Mouse (Mus musculus): ENCODE data around the gene Stk39. TPM values are rescaled to one million over a fixed set of nuclear protein-coding genes. Genes with fewer than 3 reads are reported as not detected.

The Stk39 gene
- polyA plus RNA-seq, 1 experiment from 2014 or later = 27.7 TPM

DNA sequence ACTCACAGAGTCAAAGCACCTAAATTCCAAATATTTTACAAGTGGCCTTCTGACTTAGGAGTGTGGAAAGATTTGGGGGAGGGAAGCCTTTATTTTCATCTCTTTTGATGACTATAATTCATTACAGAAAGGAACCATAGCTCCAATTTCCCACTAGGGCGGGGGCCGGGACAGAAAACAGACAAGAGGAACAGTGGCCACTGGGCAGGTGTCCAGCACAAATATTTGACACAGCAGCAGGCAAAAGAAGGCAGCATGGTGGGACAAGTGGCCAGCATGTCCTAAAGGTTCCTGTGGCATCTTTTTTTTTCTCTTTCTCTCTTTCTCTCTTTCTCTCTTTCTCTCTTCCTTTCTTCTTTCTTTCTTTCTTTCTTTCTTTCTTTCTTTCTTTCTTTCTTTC, 154.6 kb downstream of the Stk39 start:
- WGBS = 63% methylated on average over 2 of the region's 2 CpGs
- Histone ChIP-seq H3K27me3 (no peaks in the 10 kb centered on the region), H3K36me3 (ENCODE audit: poor library complexity, severe bottlenecking) (peaks cover 3% of the 10 kb centered on the region; the same call in 1 of the 2 replicates), H3K27ac (no peak overlapping the region), H3K9ac (no peak overlapping the region), H3K4me2 (no peak overlapping the region), H3K9me3 (replicated peaks) (no peaks in the 10 kb centered on the region), H3K4me3 (no peak overlapping the region), H3K4me1 (peaks cover 32% of the 10 kb centered on the region)
- ATAC-seq = no peak

DNA sequence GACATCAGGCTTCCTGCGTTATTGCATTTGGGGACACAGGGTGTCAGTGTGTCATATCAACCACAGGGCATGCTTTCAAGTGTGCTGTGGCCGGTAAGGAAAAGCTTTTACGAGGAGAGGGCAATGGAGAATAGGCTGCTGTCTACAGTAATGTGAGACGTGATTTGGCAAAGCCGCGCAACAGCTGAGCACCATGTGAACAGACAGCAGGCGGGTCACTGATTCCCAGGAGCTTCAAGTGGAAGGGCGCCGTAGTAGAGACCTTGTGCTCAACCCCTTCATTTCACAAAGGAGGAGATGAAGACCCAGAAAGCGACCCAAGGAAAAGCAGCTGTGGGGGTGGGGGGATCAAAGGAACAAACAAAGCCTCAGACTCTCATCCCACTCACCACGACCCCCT, 156.8 kb downstream of the Stk39 start:
- ATAC-seq = peak; percentile 49; the same call in 1 of the 2 replicates
- 66% methylated on average over 11 of the region's 11 CpGs for WGBS

GRCm38 (mm10) chr2:68310121-68310520, 161.9 kb downstream of the Stk39 start:
- H3K4me3 ChIP-seq = no peak overlapping the region
- H3K4me1 ChIP-seq = no peaks in the 10 kb centered on the region
- H3K27ac ChIP-seq = no peak overlapping the region
- H3K4me2 ChIP-seq = no peak overlapping the region
- H3K36me3 ChIP-seq (ENCODE audit: poor library complexity, severe bottlenecking) = peaks cover 28% of the 10 kb centered on the region
- H3K27me3 ChIP-seq = no peaks in the 10 kb centered on the region
- H3K9me3 ChIP-seq (replicated peaks) = no peaks in the 10 kb centered on the region
- 89% methylated on average over 3 of the region's 3 CpGs for WGBS
- no peak for ATAC-seq
- H3K9ac ChIP-seq = no peak overlapping the region

More for the DNA sequence above, 156.8 kb downstream of the Stk39 start:
- Histone ChIP-seq H3K27me3 (no peaks in the 10 kb centered on the region), H3K4me3 (no peak overlapping the region), H3K27ac (no peak overlapping the region), H3K9ac (no peak overlapping the region), H3K4me2 (no peak overlapping the region), H3K4me1 (peaks cover 17% of the 10 kb centered on the region), H3K36me3 (ENCODE audit: poor library complexity, severe bottlenecking) (peaks cover 4% of the 10 kb centered on the region), H3K9me3 (replicated peaks) (no peaks in the 10 kb centered on the region)

DNA sequence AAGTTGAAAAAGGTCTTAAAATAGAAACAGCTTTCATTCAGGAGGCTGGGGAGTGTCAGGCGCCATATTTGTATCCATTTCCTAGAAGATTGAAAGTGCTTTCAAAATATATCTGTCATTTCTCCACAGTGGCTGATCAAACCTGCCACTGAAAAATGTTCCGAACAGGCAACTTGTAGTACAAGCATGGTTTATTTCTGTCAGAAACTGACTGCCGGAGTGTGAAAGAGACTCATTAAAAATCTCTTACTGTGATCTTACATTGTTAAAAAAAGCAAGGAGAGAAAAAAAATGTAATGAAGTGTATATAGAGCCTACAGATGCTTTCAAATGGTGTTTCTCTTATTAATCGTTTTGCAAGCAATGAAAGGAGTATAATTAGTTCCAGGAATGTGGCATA, 165.5 kb downstream of the Stk39 start:
- H3K27me3 ChIP-seq = no peaks in the 10 kb centered on the region
- no peak overlapping the region for H3K9ac ChIP-seq
- H3K4me2 ChIP-seq = no peak overlapping the region
- H3K4me1 ChIP-seq = peaks cover 11% of the 10 kb centered on the region
- peaks cover 27% of the 10 kb centered on the region for H3K36me3 ChIP-seq (ENCODE audit: poor library complexity, severe bottlenecking)
- no peaks in the 10 kb centered on the region for H3K9me3 ChIP-seq (replicated peaks)
- H3K4me3 ChIP-seq = no peak overlapping the region
- 45% methylated on average over 4 of the region's 4 CpGs for WGBS
- H3K27ac ChIP-seq = no peak overlapping the region
- no peak for ATAC-seq

DNA sequence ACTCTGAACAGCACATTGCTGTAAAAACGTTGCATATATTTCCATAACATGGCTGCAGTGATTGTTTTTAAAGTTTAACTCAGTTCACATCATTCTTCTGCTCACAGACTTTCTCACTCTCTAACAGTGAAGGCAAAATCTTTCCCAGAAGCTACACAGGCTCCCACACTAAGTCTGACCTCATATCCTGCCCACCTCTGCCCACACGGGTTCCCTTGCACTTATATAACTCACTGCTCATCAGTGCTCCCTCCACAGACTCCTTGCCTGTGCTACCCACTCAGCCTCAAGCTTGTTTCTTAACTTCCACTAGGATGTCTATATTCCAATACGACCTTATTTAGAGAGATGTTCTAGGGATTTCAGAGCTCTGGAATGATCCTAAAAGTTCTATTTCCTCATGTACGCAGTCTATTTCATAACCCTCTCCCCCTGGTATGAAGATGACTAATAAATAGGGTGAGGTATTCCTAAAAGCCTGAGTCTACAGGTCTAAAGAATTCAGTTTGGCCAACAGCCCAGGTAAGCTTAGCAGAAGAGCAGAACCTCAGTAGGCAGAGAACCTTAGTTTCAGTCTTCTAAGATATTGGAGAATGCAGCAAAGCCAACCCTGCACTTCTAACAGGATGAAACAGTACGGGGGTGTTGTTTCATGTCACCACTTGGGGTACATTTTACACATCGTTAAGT, 167.2 kb downstream of the Stk39 start:
- Histone ChIP-seq H3K4me1 (peaks cover 18% of the 10 kb centered on the region), H3K4me2 (no peak overlapping the region), H3K36me3 (ENCODE audit: poor library complexity, severe bottlenecking) (peaks cover 23% of the 10 kb centered on the region), H3K9me3 (replicated peaks) (no peaks in the 10 kb centered on the region), H3K4me3 (no peak overlapping the region), H3K27me3 (no peaks in the 10 kb centered on the region), H3K27ac (no peak overlapping the region), H3K9ac (no peak overlapping the region)
- no peak for ATAC-seq
- WGBS = 91% methylated on average over 6 of the region's 6 CpGs

DNA sequence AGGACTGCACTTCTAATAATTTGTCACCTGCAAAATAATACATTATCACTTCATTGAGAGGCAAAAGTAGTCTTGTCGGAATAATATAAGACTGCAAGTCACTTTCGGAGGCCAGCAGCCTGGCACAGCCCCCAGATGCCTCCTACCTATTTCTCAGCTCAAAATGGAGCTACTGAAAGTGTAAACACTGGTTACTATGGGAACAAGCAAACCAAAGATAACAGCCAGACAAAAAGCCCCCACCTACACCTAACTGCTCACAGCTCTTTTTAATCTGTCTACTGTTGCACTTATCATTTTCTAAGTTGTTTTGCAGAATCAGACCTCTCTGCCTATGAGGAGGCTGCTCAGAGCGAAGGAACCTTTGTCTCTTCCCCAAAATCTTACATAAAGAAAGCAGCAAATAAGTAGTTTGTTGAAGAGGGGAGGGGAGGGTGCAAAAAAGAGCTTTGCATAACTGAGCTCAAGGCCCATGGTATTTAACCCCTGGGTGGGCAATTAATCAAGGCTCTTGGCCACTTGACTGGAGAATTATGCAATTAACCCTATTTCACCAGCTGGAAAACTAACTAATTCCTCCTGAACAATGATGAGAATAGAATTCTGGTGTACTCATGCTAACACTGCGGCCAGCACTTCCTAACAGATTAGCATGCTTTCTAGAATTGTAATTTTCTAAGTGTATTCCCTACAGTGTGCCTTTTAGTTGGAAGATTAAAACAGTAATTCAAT, 170.1 kb downstream of the Stk39 start:
- no peak overlapping the region for H3K4me3 ChIP-seq
- peaks cover 29% of the 10 kb centered on the region for H3K36me3 ChIP-seq (ENCODE audit: poor library complexity, severe bottlenecking)
- no peak overlapping the region for H3K27ac ChIP-seq
- no peak overlapping the region for H3K4me2 ChIP-seq
- 30% methylated on average over 4 of the region's 4 CpGs for WGBS
- H3K4me1 ChIP-seq = peaks cover 18% of the 10 kb centered on the region
- no peaks in the 10 kb centered on the region for H3K27me3 ChIP-seq
- H3K9ac ChIP-seq = no peak overlapping the region
- ATAC-seq = peak; percentile 74
- no peaks in the 10 kb centered on the region for H3K9me3 ChIP-seq (replicated peaks)

DNA sequence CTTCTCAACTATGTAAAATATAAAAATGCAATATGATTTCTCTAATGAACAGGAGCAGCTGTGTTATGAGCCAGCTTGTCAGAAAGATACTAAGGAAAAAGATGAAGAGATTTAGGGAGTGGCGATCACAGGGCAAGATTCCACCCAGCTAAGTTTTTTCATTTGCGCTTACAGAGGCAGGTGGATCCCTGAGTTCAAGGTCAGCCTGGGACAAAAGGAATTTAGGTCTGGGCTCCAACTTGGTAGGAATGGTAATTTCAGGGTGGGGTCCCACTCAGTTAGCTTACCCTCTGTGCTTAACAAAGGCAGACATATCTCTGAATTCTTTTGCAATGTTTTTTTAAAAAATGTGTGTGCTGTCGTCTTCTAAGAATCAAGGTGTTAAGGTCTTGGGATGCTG, 173.7 kb downstream of the Stk39 start:
- peaks cover 18% of the 10 kb centered on the region for H3K4me1 ChIP-seq
- H3K9ac ChIP-seq = no peak overlapping the region
- no peaks in the 10 kb centered on the region for H3K27me3 ChIP-seq
- ATAC-seq = no peak
- 94% methylated on average over 3 of the region's 3 CpGs for WGBS
- H3K4me3 ChIP-seq = no peak overlapping the region
- peaks cover 18% of the 10 kb centered on the region; the same call in 1 of the 2 replicates for H3K36me3 ChIP-seq (ENCODE audit: poor library complexity, severe bottlenecking)
- no peak overlapping the region for H3K4me2 ChIP-seq
- no peaks in the 10 kb centered on the region for H3K9me3 ChIP-seq (replicated peaks)
- H3K27ac ChIP-seq = no peak overlapping the region

- ATAC-seq = no peak
- H3K4me2 ChIP-seq = no peak overlapping the region
- H3K36me3 ChIP-seq (ENCODE audit: poor library complexity, severe bottlenecking) = peaks cover 18% of the 10 kb centered on the region; the same call in 1 of the 2 replicates
- no peak overlapping the region for H3K9ac ChIP-seq
- H3K27ac ChIP-seq = no peak overlapping the region
- 96% methylated on average over 2 of the region's 2 CpGs for WGBS
- H3K9me3 ChIP-seq (replicated peaks) = no peaks in the 10 kb centered on the region
- no peak overlapping the region for H3K4me3 ChIP-seq
- H3K27me3 ChIP-seq = no peaks in the 10 kb centered on the region
- H3K4me1 ChIP-seq = peaks cover 18% of the 10 kb centered on the region
Observed at GRCm38 (mm10) chr2:68297955-68298354, 174.1 kb downstream of the Stk39 start.

DNA sequence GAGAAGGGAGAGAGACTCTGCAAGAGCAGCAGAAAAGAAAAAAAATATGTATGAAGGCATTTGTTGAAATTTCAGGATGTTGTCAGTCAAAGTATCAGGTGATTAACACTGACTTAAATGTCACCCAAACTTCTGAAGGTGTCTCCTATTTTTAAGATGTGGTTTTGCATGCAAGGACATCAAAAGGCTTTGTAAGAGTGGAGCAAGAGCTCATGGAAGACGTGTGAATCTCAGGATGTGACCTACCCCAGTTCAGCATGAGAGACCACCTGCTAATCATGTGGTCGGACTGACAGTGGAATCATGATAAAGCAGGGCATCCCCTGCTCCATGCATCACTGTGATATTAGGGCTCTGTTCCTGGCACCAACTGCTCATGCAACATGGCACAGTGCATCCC, 175.3 kb downstream of the Stk39 start:
- Histone ChIP-seq H3K9ac (no peak overlapping the region), H3K4me1 (peaks cover 9% of the 10 kb centered on the region), H3K4me2 (no peak overlapping the region), H3K4me3 (no peak overlapping the region), H3K27me3 (no peaks in the 10 kb centered on the region), H3K9me3 (replicated peaks) (no peaks in the 10 kb centered on the region), H3K27ac (no peak overlapping the region), H3K36me3 (ENCODE audit: poor library complexity, severe bottlenecking) (peaks cover 18% of the 10 kb centered on the region; the same call in 1 of the 2 replicates)
- no peak for ATAC-seq
- WGBS = 89% methylated on average over 2 of the region's 2 CpGs

GRCm38 (mm10) chr2:68292539-68293320, 179.3 kb downstream of the Stk39 start:
- no peak overlapping the region for H3K27ac ChIP-seq
- 0 out of 2 replicates have a peak, but pooled peaks cover 8% of the 10 kb centered on the region for H3K36me3 ChIP-seq (ENCODE audit: poor library complexity, severe bottlenecking)
- no peak for ATAC-seq
- no peak overlapping the region for H3K4me3 ChIP-seq
- H3K9ac ChIP-seq = no peak overlapping the region
- H3K4me1 ChIP-seq = no peaks in the 10 kb centered on the region
- 89% methylated on average over 16 of the region's 16 CpGs for WGBS
- no peak overlapping the region for H3K4me2 ChIP-seq
- no peaks in the 10 kb centered on the region for H3K27me3 ChIP-seq
- no peaks in the 10 kb centered on the region for H3K9me3 ChIP-seq (replicated peaks)

GRCm38 (mm10) chr2:68291895-68292294, 180.2 kb downstream of the Stk39 start:
- WGBS = 64% methylated on average over 5 of the region's 5 CpGs
- Histone ChIP-seq H3K4me2 (no peak overlapping the region), H3K4me3 (no peak overlapping the region), H3K36me3 (ENCODE audit: poor library complexity, severe bottlenecking) (0 out of 2 replicates have a peak, but pooled peaks cover 4% of the 10 kb centered on the region), H3K27ac (no peak overlapping the region), H3K9me3 (replicated peaks) (no peaks in the 10 kb centered on the region), H3K27me3 (no peaks in the 10 kb centered on the region), H3K9ac (no peak overlapping the region), H3K4me1 (no peaks in the 10 kb centered on the region)
- ATAC-seq = peak; percentile 19; the same call in 1 of the 2 replicates

GRCm38 (mm10) chr2:68289961-68290360, 182.1 kb downstream of the Stk39 start:
- H3K36me3 ChIP-seq (ENCODE audit: poor library complexity, severe bottlenecking) = 0 out of 2 replicates have a peak, but pooled peaks cover 4% of the 10 kb centered on the region
- no peak overlapping the region for H3K4me3 ChIP-seq
- H3K27me3 ChIP-seq = no peaks in the 10 kb centered on the region
- H3K4me1 ChIP-seq = no peaks in the 10 kb centered on the region
- no peak overlapping the region for H3K4me2 ChIP-seq
- H3K9ac ChIP-seq = no peak overlapping the region
- H3K27ac ChIP-seq = no peak overlapping the region
- 44% methylated on average over 4 of the region's 4 CpGs for WGBS
- H3K9me3 ChIP-seq (replicated peaks) = no peaks in the 10 kb centered on the region
- no peak for ATAC-seq
